Mouse (Mus musculus) brain, embryonic 18.5 days (tissue): ENCODE data around the gene Sema7a.

Experiments
- DNase-seq: peaks from one replicate; pipeline ENCODE4 v3.0.0-alpha.2; 2012; ENCODE audit warnings: low read depth, low spot score

Sema7a gene

DNA sequence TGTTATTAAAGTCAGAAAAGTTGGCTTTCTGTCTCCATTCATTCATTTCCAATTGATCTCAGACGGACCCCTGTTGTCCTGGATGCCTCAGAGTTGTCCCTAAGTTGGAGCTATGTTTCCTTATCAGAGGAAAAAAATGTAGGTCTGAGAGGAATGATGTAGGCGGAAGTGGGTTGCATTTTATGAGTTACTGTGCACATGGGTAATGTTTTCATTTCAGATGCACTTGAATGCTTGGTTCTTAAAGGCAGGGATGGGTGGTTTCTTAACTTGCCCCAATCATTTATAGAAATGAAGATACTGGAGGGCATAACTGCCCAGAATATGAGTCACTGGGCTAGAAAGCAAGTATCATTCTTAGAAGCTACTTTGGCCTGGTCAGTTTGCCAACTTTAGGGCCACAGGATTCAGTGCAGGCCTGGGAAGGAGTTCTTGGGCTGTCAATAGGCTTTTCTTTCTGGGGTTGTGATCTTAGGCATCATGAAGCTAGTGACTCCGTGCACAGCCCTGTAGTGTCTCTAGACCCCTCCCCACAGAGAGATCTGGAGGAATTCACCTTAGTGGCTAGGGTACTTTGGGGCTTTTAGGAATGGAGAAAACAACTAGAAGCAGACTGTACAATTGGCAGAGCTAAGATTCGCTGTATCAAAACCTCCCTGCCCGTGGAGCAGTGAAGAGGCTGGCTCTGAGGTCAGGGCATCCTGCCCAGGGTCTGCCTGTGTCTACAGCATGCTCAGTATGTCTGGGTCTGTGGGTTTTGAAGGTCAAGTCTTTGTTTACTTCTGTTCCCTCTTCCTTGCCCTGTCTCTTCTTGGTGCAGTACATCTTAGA is 1.5 kb upstream of the Sema7a start:
- no peak for DNase-seq

DNA sequence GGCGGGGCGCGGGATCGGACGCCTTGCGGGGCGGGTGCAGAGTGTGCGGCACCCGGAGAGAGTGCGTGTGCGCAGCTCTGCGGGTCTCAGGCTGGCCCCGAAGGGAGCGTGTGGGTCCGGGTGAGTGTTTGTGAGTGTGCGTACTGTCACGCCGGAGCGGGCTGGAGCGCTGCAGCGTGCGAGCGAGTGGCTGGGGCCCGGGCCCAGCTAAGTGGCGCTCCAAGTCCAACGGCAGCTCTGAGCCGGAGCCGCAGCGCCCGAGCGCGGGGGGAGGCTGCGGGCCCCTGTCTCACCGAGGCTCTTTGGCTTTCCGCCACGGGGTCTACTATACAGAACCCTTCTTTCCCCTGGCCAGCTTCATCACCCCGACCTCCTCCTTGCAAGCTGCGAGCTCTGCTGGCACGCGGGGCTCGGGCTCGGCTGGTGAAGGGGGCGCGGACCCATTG is 460 bp downstream of the Sema7a start:
- no peak for DNase-seq

DNA sequence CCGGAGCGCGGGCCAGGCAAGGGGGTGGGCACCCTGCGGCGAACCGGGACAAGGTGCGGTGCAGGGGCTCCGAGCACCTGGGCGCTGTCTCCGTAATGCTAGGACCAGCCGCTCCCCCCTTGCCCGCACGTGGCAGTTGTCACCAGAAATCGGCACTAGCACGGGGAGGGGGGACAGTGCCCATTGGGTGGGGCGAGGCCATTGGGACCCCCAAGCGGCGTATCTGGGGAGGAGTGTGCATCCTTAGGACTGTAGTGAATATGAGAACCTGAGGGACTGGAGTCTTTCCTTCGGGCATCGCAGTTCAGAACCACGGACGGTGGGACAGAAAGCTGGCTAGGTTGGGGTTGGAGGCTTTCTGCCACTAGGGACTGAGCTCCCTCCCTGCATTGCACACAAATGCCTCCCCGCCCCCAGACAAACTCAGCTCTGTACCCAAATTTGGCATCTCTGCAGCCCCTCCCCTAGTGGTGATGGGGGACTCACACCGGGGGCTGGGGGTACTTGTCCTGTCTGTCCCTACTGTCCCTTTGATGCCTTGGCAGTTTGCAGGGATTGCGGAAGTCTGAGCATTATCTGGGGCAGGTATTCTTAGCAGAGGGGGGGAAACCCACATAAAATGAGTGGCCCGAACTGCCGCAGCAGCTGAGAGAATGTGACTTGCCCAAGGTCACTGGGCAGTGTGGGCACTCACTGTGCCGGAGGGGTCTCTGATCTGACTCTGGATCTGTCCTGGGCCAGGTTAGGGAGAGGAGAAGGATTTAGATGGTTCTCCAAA is 1.1 kb downstream of the Sema7a start:
- DNase-seq: no peak

DNA sequence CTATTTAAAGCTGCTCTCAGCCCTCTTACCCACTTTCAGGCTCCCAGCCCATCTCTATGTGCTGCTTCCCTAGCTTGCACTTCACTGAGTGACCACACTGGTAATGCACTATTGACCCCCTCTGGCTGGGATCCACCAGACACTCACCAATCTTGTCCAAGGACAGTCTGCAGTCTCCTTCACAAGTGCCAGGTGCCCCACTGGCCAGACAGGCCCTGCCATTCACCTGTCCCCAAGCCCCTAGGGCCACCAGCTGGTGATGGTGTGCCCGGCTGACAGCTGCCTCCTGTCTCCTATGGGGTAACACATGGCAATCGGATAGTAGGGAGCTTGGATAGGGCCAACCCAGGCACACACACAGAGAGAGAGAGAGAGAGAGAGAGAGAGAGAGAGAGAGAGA is 2.1 kb downstream of the Sema7a start:
- DNase-seq: no peak

DNA sequence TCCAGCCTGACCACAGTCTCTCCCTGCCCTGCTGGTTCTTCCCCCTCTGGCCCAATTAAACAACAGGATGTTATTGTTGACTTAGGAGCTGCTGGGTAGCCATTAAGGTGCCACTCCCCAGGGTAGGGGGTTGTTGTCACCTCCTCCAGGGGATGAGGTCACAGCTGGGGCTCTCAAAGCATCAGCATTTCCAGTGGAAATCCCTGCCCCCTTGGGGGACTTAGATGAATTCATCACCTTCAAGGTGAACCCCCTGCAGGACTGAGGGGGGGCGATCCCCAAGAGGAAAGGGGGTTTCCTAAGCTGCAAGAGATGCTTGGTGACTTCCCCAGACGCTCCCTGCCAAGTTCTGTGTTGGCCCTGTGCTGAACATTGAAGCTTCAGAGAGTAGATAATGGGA is 3.2 kb downstream of the Sema7a start:
- no peak for DNase-seq

DNA sequence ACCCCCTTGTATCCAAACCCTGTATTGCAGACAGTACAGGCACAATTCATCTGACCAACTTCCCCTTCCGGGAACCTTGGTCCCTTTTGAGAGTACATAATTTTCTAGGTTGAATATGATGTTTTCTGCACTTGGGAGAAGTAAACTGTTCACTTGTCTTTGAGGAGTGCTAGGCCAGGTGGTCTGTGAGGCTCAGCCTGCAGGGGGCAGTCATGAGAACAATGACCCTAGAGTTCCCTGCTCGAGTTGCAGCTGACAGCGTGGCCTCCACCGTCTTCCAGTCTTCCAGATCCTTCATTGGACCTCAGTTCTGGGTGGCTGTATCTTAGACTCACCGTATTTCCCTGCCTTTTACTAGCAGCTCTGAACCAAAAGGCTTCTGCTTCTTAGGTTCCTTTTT is 4.7 kb downstream of the Sema7a start:
- no peak for DNase-seq

DNA sequence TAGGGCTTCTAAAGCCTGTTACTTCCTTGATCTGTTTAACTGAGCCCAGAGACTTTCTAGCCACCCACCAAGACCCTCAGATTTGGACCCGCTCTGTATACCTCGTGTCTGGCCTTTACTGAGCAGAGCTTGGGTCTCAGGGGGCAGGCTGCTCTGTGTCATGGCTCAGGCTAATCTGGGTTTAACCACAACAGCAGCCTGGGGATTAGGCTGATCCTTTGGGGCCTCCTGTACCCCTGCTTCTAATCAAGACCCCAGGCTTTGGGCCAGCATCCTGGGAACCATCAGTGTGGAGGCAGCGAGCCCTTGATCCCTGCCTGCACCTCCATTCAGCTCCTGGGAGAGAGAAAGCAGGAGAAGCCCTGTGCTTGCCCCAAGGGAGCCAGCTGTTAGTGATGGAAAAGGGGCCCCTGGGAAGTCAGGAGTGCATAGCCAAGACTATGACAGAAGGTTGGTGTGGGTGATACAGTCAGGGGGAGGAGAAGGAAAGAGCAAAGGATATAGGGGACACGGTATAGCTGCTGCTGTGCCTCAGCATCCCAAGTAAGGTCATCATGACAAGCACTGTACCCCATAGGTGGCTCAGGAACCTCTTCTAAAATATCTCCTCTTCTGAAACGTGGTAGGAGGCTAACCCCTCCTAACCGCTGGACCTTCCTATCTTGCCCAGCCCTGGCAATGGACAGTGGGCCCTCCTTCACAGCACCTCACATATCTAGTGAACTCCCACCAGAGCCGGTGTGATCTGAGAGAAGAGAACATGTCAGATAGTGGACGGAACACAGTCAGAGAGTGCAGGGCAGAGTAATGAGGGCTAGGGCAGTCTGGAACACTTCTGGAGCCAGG is 6.1 kb downstream of the Sema7a start:
- no peak for DNase-seq

DNA sequence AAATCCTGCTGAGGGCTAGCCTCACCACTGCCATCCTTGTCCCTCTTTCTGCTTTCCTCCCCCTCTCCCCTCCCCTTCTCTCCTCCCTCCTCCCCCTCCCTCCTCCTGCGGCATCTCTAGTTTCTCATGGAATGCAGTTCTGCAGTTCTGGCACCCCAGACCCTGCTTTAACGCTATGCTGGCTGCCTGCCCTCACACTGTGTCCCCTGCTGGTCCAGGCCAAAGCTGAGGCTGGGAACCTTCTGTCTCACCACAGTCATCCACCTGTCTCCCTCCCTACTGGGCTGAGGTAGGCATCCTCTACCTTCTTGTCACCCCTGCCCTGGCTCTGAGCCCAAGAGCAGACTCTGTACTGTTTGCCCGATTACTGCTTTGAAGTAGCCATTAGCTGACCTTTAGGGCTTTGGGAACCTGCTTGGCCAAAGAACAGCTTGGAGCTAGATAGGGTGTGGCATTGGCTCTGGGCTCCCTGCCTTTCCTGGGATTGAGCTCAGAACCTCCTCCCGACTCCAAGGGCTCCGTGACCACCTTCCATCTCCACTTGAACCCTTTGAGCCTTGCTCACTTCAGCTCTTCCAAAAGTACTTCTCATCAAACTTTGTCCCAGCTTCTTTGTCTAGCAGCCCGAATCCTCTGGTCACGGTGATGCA is 7.6 kb downstream of the Sema7a start:
- no peak for DNase-seq

DNA sequence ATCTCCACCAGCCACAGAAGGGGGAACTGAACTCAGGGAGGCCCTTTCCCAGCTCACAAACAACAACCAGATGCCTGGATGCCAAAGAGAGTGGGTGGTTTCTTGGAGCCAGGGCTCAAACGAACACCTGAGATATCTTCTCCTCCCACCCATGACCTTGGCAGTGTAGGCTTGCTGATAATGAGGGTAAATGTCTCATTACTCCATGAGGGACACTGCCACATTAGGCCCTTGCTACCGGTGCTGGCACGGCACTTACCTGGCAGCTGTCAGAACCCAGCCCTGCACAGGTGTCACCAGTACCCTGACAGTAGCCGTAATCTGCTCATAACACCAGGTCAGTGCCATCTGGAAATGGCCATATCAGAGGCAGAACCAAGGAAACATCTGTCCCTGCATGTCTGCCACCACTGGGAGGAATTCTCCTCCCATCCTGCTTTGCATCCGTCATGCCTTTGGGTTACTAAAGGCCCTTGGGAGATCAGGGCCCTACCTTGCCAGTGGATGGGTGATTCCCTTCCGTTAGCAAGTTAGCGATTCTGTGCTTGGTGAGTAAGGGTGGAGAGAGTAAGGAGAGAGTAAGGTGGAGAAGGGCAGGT is 8.5 kb downstream of the Sema7a start:
- DNase-seq: no peak

DNA sequence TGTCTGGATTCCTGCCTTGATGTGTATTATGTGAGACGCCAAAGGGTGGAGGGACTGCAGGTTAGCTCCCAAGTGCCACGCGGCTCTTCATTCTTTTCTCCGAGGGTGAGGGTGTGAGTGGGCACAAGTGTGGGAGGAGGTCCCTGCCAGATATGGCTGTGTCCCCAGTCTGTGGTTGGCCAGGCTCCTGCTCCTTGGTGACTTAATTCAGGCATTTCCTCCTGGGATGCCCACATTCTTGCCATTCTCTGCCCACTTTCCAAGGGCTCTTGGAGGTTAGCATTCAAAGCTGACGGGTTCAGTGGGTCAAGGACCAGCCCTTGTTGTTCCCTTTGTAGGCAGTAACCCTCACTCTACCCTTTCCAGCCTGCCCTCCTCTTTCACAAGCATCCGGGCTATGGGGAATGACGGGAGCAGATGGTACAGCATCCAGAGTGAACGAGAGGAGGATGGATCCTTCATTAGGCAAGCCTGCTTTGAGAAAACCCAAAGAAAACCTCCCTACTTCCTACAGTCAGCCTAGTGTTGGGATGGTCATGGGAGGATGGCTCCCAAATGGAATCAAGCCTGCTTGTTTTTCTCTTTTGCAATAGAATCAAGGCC is 9.3 kb downstream of the Sema7a start:
- DNase-seq: no peak

DNA sequence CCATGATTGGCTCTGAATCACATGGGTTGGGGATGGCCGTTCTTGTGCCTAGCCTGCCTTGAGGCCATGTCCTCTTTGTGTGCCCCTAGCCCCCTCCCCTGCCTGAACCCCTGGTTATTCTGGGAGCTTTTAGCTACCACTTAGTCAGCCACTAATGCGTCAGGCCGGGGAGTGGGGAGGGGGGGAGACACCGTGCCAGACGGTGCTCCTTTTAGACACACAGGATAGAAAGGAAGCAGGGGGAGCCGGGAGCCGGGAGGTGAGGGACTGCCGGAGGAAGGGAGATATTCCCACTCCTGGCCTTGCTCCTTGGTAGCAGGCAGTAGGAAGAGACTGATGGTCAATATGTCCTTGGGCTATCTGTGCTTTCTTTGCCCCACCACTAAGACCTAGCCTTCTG is 10.0 kb downstream of the Sema7a start:
- DNase-seq: no peak

DNA sequence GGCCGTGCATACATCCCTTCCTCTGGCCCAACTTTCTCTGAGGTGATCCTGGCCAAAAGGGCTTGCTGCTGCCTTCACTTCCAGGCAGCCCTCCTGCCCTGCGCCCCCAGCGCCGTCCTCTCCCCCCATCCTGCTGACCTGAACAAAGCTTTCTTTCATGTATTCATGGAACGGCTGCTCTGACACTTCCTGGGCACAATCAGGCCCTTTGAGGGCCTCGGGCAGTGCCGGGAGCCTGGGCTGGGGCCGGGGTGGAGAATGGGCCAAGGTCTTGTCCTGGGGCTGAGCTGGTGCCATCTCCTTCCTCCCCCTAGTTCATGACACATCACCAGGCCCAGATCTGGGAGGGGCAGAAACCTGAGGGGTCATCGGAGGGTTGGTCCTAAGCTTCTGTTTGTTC is 10.6 kb downstream of the Sema7a start:
- DNase-seq: no peak

DNA sequence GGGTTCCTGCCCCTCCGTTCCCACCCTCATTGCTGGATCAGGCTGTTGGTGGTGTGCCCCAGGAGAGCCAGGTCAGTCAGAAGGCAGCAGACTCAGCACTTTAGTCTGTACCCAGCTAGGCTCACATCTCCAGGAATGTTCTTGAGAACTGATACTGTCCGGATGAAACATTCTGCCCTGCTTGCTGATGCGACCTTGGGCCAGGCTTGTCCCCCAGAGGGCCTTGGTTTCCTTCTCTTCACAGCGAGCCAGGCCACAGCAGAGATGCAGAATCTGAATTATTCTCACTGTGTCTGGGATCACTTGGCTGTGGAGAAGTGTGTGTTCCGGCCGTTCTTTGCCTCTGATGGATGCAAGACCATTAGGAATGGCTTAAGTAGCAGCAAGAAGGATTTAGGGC is 12.1 kb downstream of the Sema7a start:
- no peak for DNase-seq

DNA sequence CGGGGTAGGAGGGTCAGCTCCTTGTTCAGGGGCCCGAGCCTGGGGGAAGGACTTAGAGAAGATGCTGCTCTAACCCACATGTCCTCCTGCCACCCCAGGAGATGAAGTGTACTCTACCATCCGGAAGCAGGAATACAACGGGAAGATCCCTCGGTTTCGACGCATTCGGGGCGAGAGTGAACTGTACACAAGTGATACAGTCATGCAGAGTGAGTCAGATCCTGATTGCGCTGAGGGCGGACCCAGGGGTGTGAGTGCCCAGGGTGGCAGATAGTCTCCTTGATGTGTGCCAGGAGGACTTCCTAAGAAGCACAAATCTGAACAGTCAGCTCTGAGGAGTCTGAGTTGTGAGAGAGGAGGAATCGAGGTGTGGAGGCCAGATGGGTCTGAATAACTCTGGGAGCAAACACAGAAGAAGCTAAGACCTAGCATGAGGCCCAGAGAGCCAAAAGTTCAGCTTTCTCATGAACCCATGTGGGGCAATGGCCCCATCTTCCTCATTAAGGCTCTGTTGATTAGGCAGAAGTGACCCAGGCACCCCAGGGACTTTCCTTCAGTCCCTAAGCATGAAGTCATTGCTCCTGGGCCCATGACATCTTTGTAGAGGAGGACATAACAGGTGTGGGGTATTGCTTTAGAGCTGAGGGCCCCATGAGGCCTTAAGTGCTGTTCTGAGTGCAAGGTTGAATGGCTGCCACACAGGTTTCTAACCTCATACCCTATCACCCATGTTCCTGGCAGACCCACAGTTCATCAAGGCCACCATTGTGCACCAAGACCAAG is 15.2 kb downstream of the Sema7a start:
- no peak for DNase-seq

DNA sequence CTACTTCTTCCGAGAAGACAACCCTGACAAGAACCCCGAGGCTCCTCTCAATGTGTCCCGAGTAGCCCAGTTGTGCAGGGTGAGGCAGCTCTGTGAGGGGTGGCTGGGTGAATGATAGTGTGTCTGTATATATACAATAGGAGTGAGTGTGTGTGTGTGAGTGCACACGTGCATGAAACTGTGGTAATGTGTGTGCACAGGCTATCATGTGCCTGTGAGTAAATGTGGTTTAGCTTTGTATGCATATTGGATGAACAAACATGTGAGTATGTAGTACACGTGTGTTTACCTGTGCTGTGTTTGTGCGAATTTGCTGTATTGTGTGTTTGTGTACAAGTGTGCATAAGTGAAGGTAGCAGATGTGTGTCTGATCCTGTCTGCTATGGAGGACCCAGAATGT is 15.9 kb downstream of the Sema7a start:
- no peak for DNase-seq

DNA sequence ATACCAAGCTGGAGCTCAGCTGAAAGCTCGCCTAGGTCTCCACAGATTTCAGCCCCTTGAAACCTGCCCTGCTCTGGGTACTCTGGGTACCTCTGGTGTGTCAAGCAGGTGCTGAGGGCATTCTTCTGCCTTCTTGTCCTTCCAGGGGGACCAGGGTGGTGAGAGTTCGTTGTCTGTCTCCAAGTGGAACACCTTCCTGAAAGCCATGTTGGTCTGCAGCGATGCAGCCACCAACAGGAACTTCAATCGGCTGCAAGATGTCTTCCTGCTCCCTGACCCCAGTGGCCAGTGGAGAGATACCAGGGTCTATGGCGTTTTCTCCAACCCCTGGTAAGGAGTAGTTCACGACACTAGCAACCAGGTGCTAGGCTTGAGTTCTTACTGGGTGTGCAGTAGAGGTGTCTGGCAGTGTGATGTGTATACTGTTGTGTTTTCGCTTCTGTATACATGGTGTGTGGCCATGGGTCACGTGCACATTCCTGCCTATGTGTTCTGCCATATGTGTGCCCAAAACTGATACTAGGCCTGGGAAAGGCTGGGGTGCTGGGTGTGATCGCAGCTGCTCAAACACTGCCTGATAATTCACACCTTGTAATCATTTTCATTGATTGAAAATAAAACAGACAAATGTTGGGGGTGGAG is 16.4 kb downstream of the Sema7a start:
- DNase-seq: no peak

DNA sequence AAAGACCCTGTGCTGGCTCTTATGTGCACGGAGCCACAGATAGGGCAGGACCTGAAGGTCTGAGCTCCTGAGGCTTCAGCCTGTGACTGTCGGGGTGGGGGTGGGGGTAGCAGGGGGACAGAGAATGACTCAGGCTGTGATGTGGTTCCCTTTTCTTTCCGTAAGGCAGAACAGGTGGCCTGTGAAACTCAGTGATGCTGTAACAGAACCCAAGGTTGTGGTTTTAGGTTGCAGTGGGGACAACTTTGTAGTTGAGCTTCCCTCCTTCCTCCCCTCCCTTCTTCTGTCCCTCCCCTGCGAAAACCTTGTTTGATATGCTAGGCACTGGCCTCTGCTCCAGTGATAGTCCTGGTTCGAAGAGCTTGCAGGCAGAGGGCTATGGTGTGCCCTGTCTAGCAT is 16.9 kb downstream of the Sema7a start:
- DNase-seq: no peak

DNA sequence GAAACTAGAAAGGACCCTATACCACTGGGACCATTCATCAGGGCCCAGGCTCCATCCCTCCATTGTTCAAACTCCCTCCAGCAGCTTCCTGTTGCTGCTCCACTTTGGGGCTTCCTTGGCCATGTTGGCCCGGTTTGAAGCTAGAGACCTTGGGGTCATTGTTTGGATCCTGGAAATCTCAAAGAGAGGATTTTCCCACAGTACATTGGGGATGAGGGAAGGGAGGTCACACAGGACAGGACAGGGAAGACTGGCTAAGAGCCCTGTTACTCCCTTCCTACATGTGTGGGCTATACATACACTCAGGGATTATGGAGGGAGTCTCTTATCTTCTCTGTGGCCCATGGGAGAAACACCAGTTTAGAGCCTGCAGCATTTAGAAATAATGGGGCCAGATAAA is 18.7 kb downstream of the Sema7a start:
- no peak for DNase-seq

DNA sequence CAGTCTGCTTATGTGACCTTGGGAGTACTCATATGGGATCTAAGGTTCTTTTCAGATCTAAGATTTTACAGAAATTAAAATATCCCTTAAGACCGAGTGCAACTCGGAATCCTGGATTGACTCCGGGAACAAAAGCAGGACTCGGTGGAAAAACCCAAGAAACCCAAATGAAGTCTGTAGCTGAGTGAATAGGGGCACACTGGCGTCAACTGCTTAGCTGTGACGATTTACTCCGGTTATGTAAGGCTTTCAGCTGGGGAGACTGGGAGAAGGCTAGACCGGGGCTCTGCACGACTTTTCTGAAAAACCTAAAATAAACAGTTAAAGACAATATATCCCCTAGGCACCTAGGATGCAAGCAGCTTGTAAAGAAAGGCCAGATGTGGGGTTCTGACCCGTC is 19.5 kb downstream of the Sema7a start:
- DNase-seq: no peak
